Mouse (Mus musculus): ENCODE results near the gene Ear6. TPM values are rescaled to one million over a fixed set of nuclear protein-coding genes. Genes with fewer than 3 reads are reported as not detected.
"Not testable (repeated sequence)": the region's sequence is repeated elsewhere in the genome, so short reads cannot be mapped to it uniquely, and the experiment has no call there.

The Ear6 gene
- total RNA-seq (2021), result not detected
- long read RNA-seq, experiment 1, result 0 reads
- long read RNA-seq, experiment 2, result 0 reads

DNA sequence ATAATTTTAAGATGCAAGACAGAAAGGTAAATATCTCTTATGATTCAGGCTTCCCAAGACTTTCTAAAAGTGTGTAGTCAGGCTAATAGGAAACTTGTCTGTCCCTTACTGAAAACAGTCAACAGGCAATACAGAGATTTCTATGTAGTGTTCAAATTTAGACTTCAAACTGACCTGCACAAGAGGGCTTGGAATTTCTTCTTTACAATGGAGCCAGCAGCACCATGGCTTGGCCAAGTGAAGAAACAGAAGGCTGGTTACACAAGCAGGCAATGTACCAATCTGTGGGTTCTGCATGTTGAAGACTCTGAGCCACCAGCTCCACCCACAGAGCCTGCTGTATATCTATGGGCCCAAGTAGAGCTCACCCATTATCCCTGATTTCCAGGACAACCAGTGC, at the start of gene Ear6:
Gene Ear6, plus strand, starts transcription at position 301 of the 400 bp plus-strand sequence.
- no peak for DNase-seq (ENCODE audit: low spot score in 2 of 2)

- no peak for DNase-seq (ENCODE audit: low spot score in 2 of 2)
Measured at GRCm38 (mm10) chr14:51826625-51827024, 26.9 kb upstream of the Ear6 start.

GRCm38 (mm10) chr14:51827842-51828241, 25.7 kb upstream of the Ear6 start:
- DNase-seq (ENCODE audit: low spot score in 2 of 2), result not testable (repeated sequence)

DNA sequence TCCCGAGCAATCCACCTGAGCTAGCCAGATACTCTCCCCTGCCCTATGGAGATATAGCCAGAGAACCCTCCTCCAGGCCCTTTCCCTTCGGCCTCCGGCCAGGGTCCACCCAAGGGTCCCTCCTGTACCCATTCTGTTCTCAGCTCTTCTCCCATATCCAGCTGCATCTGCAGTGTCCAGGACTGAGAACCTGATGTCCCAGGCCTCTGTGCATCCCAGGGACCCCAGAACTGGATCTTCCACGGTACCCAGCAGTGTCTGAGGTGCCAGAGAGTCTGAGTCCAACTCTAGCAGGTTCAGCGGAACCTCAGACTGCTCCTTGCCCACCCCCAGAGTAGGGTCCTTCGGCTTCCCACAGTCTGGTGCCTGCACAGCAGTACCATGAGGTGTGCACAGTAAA, 24.3 kb upstream of the Ear6 start:
- no peak for DNase-seq (ENCODE audit: low spot score in 2 of 2)

DNA sequence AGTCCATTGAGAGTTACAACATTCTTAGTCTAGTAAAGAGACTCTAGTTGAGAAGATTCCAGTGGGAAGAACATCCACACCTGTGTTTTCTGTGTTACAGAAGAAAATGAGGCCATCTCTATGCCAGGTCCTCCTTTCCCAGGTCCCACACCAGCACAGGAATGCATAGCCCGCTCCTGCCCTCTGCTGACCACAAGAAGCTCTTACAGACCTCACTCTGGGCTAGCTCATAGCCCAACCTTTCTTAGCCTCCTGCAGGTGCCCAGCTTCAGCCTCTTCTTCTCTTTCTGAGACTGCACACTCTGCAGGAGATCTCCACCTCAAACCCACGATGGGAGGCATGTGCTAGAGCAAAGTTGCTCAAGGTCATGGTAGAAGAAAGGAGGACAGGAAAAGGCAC, 15.0 kb upstream of the Ear6 start:
- DNase-seq (ENCODE audit: low spot score in 2 of 2), result not testable (repeated sequence)

GRCm38 (mm10) chr14:51842250-51842649, 11.2 kb upstream of the Ear6 start:
- DNase-seq (ENCODE audit: low spot score in 2 of 2), result no peak

- DNase-seq (ENCODE audit: low spot score in 2 of 2), result no peak
Measured at GRCm38 (mm10) chr14:51842781-51843180, 10.7 kb upstream of the Ear6 start.

GRCm38 (mm10) chr14:51843882-51844281, 9.6 kb upstream of the Ear6 start:
- DNase-seq (ENCODE audit: low spot score in 2 of 2), result no peak

- no peak for DNase-seq (ENCODE audit: low spot score in 2 of 2)
Measured at GRCm38 (mm10) chr14:51846566-51846965, 6.9 kb upstream of the Ear6 start.

- not testable (repeated sequence) for DNase-seq (ENCODE audit: low spot score in 2 of 2)
Measured at GRCm38 (mm10) chr14:51851006-51851405, 2.5 kb upstream of the Ear6 start.

DNA sequence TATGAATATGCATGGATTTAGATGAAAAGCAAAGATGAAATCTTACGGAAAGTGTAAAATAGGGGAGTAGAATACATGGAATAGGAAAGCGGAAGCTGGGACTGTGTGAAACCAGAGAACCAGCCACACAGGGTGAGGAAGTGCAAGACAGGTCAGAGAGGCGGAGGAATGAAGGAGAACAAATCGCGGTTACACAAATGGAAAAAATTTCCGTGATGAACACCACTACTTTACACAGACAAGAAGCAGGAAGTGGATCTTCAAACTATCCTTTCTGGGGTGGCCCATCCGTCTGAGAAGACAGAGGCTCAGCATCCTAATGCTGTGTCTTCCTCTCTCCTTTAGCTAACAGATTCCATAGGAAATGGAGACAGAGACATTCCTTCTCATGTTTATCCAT, 1.8 kb downstream of the Ear6 start:
- DNase-seq (ENCODE audit: low spot score in 2 of 2), result not testable (repeated sequence)

DNA sequence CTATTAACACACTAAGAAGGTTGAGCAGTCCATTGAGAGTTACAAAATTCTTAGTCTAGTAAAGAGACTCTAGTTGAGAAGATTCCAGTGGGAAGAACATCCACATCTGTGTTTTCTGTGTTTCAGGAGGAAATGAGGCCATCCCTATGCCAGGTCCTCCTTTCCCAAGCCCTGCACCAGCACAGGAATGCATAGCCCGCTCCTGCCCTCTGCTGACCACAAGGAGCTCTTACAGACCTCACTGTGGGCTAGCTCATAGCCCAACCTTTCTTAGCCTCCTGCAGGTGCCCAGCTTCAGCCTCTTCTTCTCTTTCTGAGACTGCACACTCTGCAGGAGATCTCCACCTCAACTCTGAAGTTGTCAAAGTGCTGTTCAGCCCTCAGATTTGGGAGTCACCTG, 10.1 kb downstream of the Ear6 start:
- not testable (repeated sequence) for DNase-seq (ENCODE audit: low spot score in 2 of 2)

GRCm38 (mm10) chr14:51870756-51871155, 17.3 kb downstream of the Ear6 start:
- no peak for DNase-seq (ENCODE audit: low spot score in 2 of 2)

GRCm38 (mm10) chr14:51871741-51872140, 18.2 kb downstream of the Ear6 start:
- DNase-seq (ENCODE audit: low spot score in 2 of 2), result peak; percentile 48 to 70

DNA sequence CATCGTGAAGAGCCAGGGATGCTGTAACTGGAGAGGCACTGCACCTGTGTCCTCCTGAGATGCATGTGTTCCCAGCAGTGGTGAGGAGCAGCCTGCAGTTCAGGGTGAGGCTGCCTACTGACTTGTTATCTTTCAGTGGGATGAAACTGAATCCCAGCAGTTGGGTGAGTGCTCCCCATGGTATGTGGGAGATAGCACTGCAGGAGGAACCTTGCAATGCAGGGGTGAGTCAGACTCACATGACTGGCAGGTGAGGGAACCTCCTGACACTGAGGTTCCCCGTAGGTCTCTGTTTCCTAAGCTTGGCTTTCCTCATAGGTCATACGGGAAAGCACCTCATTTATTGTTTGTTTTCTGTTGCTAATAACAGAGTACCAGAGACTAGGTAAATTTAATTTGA, 24.0 kb downstream of the Ear6 start:
- no peak for DNase-seq (ENCODE audit: low spot score in 2 of 2)

DNA sequence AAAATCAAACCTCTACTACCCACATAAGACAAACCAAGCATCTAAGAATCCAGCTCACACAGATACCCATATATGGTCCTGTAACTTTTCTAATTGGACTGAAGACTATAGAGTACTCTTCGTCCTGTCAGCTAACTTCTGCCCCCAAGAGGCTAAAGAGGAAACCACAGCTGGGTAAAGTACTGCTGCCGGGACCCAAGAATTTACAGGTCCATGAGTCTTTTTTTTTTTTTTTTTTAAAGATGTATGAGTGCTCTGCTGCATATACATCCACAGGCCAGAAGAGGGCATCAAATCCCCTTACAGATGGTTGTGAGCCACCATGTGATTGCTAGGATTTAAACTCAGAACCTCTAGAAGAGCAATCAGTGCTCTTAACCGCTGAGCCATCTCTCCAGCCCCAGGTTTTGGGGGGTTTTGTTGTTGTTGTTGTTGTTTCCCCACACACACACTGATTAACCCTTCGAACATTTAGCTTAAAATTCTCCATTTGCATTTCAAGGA, 30.1 kb downstream of the Ear6 start:
- DNase-seq (ENCODE audit: low spot score in 2 of 2), result peak; percentile 59 to 61

- no peak for DNase-seq (ENCODE audit: low spot score in 2 of 2)
Measured at GRCm38 (mm10) chr14:51884031-51884544, 30.6 kb downstream of the Ear6 start.

DNA sequence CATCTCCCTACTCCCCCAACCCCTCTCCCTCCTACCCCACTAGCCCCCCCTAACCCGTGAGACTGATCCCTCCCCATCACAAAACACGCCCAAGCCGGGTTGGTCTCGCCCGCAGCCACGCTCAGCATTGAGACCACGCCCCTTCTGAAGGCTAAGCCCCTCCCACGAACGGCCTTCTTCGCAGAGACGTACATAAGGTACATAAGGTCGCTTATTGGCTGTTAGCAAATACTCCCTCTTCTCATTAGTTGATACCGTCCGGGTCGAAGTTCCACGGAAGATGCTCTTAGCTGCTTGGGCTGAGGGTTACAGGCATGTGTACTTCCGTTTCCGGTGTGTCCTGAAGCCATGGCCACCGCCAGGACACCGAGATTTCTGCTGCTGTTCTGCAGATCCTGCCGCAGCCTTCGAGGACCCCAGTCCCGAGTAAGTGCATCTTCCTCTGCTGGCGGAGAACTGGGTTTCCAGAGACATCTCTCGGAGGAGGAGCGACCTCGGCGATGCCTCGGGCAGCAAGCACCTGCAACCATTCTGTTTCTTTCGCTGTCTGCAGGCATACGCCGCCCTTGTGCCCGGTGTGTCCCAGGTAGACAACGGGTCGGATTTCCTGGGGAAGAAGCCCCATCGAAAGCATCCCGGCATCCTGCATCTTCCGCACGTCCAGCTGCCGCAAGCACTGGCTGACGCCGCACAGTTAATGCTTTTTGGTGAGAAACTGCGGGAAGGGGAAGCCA, 31.3 kb downstream of the Ear6 start, which contains the start of gene Mettl17:
Gene Mettl17, plus strand, starts transcription at position 245 of the 734 bp plus-strand sequence.
- DNase-seq (ENCODE audit: low spot score in 2 of 2), result peak; percentile 88

GRCm38 (mm10) chr14:51886051-51886450, 32.6 kb downstream of the Ear6 start:
- DNase-seq (ENCODE audit: low spot score in 2 of 2), result no peak

DNA sequence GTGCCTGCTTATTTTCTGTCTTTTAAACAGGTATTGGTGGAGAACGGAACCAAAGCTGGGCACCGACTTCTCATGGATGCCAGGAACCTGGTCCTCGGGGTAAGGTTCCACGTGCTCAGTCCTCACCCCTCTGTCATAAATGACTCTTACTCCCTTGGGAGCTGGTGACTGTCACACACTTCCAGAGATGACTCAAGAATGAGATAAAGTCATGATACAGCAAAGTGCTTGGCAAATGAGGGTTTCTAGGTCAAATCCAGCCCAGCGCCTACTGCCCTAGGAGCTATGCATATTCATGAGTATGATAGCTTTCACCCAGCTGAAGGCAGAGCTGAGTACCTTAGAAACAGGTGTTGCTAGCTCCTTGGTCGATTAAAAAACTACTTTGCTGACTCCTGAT, 36.3 kb downstream of the Ear6 start:
- no peak for DNase-seq (ENCODE audit: low spot score in 2 of 2)

- no peak for DNase-seq (ENCODE audit: low spot score in 2 of 2)
Measured at GRCm38 (mm10) chr14:51892191-51892939, 38.9 kb downstream of the Ear6 start, which contains the start of gene Slc39a2. Slc39a2 (plus strand) TSS chr14:51892889.
